Mouse (Mus musculus): ENCODE results near the gene 4931422A03Rik.

GRCm38 (mm10) chr2:104069704-104070185 lies 41.6 kb upstream of the 4931422A03Rik start, which contains the start of gene Cd59b:
- TF ChIP-seq POLR2A (IDR thresholded peaks at IDR 0.05; ENCODE audit: insufficient read depth, low read depth, low read length) (no peak), CTCF (IDR thresholded peaks at IDR 0.05) (no peak), EP300 (IDR thresholded peaks at IDR 0.05; ENCODE audit: insufficient read depth, low read depth, low read length) (no peak)

Data from heart, adult 2 months (tissue).